Mouse (Mus musculus) kidney, postnatal 0 days (tissue): ENCODE data around the gene Fgfr2. TPM values are rescaled to one million over a fixed set of nuclear protein-coding genes. Genes with fewer than 3 reads are reported as not detected.

ENCODE experiments used
- ATAC-seq: fragments of 200-750 bp; cut with Nextera tagmentation; replicated peaks from 2 replicates; pipeline ENCODE4 v1.8.0; 2017; ENCODE audit warnings: low read depth, moderate number of reproducible peaks, moderate TSS enrichment, moderate library complexity; ENCODE audit not compliant: low FRiP score
- DNase-seq: peaks from one replicate; pipeline ENCODE4 v3.0.0-alpha.2; 2016; ENCODE audit warnings: low spot score
- H3K27ac ChIP-seq: fragments of 300-500 bp; sonication (generic); 2 replicates; pipeline ENCODE4 v1.5.1; 2014; ENCODE audit warnings: mild to moderate bottlenecking
- H3K27me3 ChIP-seq: fragments of 300-500 bp; sonication (generic); 2 replicates; pipeline ENCODE4 v1.6.1; 2014; ENCODE audit warnings: low read length, mixed read lengths; ENCODE audit not compliant: insufficient read depth
- H3K36me3 ChIP-seq: fragments of 300-500 bp; sonication (generic); 2 replicates; pipeline ENCODE4 v1.6.1; 2014; ENCODE audit warnings: low read length, mixed read lengths; ENCODE audit not compliant: insufficient read depth
- H3K4me1 ChIP-seq: fragments of 300-500 bp; sonication (generic); replicated peaks from 2 replicates; pipeline ENCODE4 v1.6.1; 2014; ENCODE audit warnings: antibody characterized with exemption, low read length, mixed read lengths; ENCODE audit not compliant: insufficient read depth
- H3K4me2 ChIP-seq: fragments of 300-500 bp; sonication (generic); 2 replicates; pipeline ENCODE4 v1.6.1; 2014; ENCODE audit warnings: mild to moderate bottlenecking, low read length, moderate library complexity, mixed read lengths
- H3K4me3 ChIP-seq: fragments of 300-500 bp; sonication (generic); replicated peaks from 2 replicates; pipeline ENCODE4 v1.5.1; 2014; ENCODE audit warnings: low read depth, low read length
- H3K9ac ChIP-seq: fragments of 300-500 bp; sonication (generic); 2 replicates; pipeline ENCODE4 v1.6.1; 2014; ENCODE audit warnings: low read depth, low read length
- H3K9me3 ChIP-seq: fragments of 300-500 bp; sonication (generic); replicated peaks from 2 replicates; pipeline ENCODE4 v1.6.1; 2016; ENCODE audit warnings: low read length, inconsistent platforms, mixed read lengths
- CTCF ChIP-seq: IDR thresholded peaks from 2 replicates; pipeline ENCODE4 v1.5.1; 2016; ENCODE audit warnings: antibody characterized with exemption, low read depth, mild to moderate bottlenecking, moderate library complexity
- WGBS: fragments of 180-500 bp; shearing (Covaris S2); extraction: QIAGEN DNeasy Blood & Tissue Kit; methylation state at CpG from one replicate; pipeline ENCODE4 v1.1.7; 2014; 5-methylcytosine and 5-hydroxymethylcytosine counted together
- polyA plus RNA-seq: library from polyadenylated mRNA; unstranded; fragments of >200 nt; fragmentation: Nextera tagmentation; extraction: Ambion mirVana; gene quantifications from 2 replicates; pipeline ENCODE4 v1.2.1, GENCODE M21; 2015

Fgfr2 gene
- polyA plus RNA-seq, 1 experiment from 2014 or later, result 79.8 TPM

DNA sequence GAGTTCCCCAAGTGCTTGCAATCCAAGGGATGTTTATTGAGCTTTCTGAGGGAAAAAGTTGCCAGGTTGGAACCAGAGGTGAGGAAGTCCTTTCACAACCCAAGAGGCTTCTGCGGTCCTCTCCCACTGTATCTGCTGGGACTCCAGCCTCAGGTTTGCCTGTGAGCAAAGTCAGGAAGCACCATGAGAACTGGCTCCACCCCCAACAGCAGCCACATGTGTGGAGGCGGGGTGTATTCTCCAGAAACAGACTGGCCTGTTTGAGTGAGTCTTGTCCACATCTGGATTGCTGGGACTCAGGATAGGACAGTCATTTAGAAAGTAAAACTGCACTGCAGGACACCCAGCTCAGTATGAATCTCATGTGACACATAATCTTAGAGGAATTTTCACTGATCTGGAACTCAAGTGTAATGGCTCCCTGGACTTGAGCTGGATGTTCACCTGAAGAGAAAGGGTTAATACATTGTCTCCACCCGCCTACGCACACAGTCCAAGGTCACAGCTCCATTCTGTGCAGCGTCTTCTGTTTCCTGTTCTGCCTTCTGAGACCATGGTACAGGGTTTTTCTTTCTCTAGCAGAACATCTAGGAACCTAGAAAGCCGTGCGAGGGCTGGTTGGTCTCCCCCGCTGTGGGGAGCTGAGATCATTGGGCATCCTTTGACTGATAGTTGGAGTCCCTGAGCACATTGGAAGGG is 2396.3 kb downstream of the Fgfr2 start:
- ATAC-seq, result peak; percentile 46; the same call in 1 of the 2 replicates
- H3K36me3 ChIP-seq, result peaks cover 11% of the 10 kb centered on the region; the same call in 1 of the 2 replicates
- peak; percentile 84 for DNase-seq
- no peak overlapping the region for H3K9ac ChIP-seq
- no peak overlapping the region for H3K4me3 ChIP-seq
- H3K9me3 ChIP-seq, result no peaks in the 10 kb centered on the region
- 26% methylated on average over 8 of the region's 8 CpGs for WGBS
- H3K4me1 ChIP-seq, result peaks cover 12% of the 10 kb centered on the region
- 0 out of 2 replicates have a peak overlapping the region, but pooled peaks have one; percentile 0 for H3K4me2 ChIP-seq
- no peak for TF ChIP-seq CTCF
- peak overlapping the region; percentile 54; the same call in 1 of the 2 replicates for H3K27ac ChIP-seq
- no peaks in the 10 kb centered on the region for H3K27me3 ChIP-seq

GRCm38 (mm10) chr7:130726185-130726584 is 2397.0 kb downstream of the Fgfr2 start:
- Histone ChIP-seq H3K36me3 (peaks cover 11% of the 10 kb centered on the region; the same call in 1 of the 2 replicates), H3K4me1 (peaks cover 12% of the 10 kb centered on the region), H3K9me3 (no peaks in the 10 kb centered on the region), H3K4me2 (no peak overlapping the region), H3K4me3 (no peak overlapping the region), H3K27me3 (no peaks in the 10 kb centered on the region), H3K27ac (peak overlapping the region; percentile 54; the same call in 1 of the 2 replicates), H3K9ac (no peak overlapping the region)
- DNase-seq, result no peak
- TF ChIP-seq CTCF, result no peak
- ATAC-seq, result no peak
- WGBS, result 50% methylated on average over 3 of the region's 3 CpGs

- WGBS, result 40% methylated on average over 9 of the region's 9 CpGs
- H3K27me3 ChIP-seq, result no peaks in the 10 kb centered on the region
These were observed 2402.4 kb downstream of the Fgfr2 start for GRCm38 (mm10) chr7:130720646-130721335.

DNA sequence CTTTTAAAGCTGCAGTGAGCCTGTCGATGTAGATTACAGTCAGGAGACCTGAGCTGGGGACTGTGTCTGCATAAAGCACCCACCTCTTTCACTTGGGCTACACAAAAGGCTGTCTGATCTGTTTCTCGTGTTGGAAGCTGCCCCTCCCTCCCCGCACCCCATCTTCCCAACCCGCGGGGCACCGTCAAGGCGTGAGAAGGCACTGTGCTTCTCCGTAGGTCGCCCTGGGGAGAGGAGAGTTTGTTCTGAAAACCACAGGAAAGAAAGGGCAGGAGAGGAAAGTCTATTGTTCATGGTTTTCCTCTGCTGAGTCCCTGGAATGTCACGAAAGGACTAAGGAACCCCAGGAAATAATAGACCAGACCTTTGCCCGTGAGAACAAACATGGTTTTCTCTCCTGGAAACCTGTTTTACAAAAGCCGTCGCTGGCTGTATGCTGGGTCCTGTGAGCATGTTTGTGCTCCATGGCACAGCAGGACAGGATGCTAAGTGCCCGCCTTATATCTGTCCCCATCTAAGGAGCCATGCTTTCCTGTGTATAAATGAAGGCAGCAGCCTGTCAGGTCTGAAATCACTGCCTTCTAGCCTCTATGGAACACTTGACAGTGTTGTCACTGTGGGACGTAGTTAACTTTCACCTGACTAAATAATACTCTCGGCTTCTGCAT is 2403.1 kb downstream of the Fgfr2 start:
- Histone ChIP-seq H3K9me3 (no peaks in the 10 kb centered on the region), H3K4me1 (0 out of 2 replicates have a peak, but pooled peaks cover 5% of the 10 kb centered on the region), H3K27ac (peak overlapping the region; percentile 88), H3K4me3 (no peak overlapping the region), H3K4me2 (peak overlapping the region; percentile 35), H3K9ac (peak overlapping the region; percentile 49; the same call in 1 of the 2 replicates), H3K27me3 (no peaks in the 10 kb centered on the region), H3K36me3 (peaks cover 6% of the 10 kb centered on the region; the same call in 1 of the 2 replicates)
- WGBS, result 29% methylated on average over 16 of the region's 16 CpGs
- TF ChIP-seq CTCF, result no peak
- no peak for ATAC-seq
- DNase-seq, result peak; percentile 58

More at GRCm38 (mm10) chr7:130720646-130721335, 2402.4 kb downstream of the Fgfr2 start:
- H3K9me3 ChIP-seq, result no peaks in the 10 kb centered on the region
- no peak for TF ChIP-seq CTCF
- H3K4me1 ChIP-seq, result 0 out of 2 replicates have a peak, but pooled peaks cover 5% of the 10 kb centered on the region
- DNase-seq, result peak; percentile 61
- H3K36me3 ChIP-seq, result peaks cover 6% of the 10 kb centered on the region; the same call in 1 of the 2 replicates
- H3K4me2 ChIP-seq, result peak overlapping the region; percentile 35; the same call in 1 of the 2 replicates
- no peak overlapping the region for H3K4me3 ChIP-seq
- ATAC-seq, result peak; percentile 88
- H3K9ac ChIP-seq, result no peak overlapping the region
- H3K27ac ChIP-seq, result peak overlapping the region; percentile 88

DNA sequence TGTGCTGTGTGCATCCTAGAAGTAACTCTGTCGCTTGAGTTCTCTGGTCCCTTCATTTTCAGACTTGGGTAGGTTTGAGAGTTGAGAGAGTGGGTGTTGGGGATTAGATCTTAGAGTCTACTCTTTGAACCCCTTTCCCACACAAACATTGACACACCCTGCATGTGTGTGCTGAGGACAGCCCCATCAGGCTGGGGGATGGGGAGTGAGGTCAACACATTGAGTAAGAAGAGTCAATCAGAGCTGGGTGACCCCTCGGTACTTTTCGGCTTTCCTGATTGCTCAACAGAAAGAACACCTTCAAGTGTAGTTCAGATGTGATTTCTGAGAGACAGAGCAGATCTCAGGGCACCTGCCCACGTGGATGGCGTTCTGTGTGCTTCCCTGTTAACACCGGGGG is 2406.2 kb downstream of the Fgfr2 start:
- Histone ChIP-seq H3K4me1 (0 out of 2 replicates have a peak, but pooled peaks cover 5% of the 10 kb centered on the region), H3K27ac (no peak overlapping the region), H3K4me2 (no peak overlapping the region), H3K27me3 (no peaks in the 10 kb centered on the region), H3K9me3 (no peaks in the 10 kb centered on the region), H3K36me3 (peaks cover 6% of the 10 kb centered on the region; the same call in 1 of the 2 replicates), H3K9ac (no peak overlapping the region), H3K4me3 (no peak overlapping the region)
- WGBS, result 91% methylated on average over 6 of the region's 6 CpGs
- ATAC-seq, result no peak
- DNase-seq, result no peak
- no peak for TF ChIP-seq CTCF

DNA sequence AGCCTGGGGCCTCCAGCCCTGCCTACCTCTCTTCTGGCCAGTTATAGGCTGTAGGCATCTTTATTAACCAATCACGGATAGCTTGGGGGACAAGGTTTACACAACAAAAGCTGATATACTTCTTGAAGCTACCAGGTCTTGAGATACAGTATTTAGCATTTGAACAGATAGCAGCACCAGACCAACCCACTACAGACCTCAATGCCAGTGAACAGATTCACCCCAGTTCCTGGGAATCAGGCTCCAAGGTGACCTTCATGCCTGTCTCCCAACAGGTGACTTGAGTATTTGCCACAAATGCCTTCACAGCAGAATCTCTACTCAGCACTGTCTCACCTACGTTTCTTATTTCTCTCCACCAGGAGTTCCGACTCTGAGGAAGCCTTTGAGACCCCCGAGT is 2406.8 kb downstream of the Fgfr2 start:
- Histone ChIP-seq H3K36me3 (peaks cover 6% of the 10 kb centered on the region; the same call in 1 of the 2 replicates), H3K27me3 (no peaks in the 10 kb centered on the region), H3K4me3 (no peak overlapping the region), H3K4me2 (no peak overlapping the region), H3K9me3 (no peaks in the 10 kb centered on the region), H3K27ac (no peak overlapping the region), H3K9ac (no peak overlapping the region), H3K4me1 (0 out of 2 replicates have a peak, but pooled peaks cover 5% of the 10 kb centered on the region)
- no peak for TF ChIP-seq CTCF
- no peak for ATAC-seq
- WGBS, result 70% methylated on average over 4 of the region's 4 CpGs
- DNase-seq, result no peak
